ENCODE assay signal across 8 mouse cellular contexts in the genomic region with DNA sequence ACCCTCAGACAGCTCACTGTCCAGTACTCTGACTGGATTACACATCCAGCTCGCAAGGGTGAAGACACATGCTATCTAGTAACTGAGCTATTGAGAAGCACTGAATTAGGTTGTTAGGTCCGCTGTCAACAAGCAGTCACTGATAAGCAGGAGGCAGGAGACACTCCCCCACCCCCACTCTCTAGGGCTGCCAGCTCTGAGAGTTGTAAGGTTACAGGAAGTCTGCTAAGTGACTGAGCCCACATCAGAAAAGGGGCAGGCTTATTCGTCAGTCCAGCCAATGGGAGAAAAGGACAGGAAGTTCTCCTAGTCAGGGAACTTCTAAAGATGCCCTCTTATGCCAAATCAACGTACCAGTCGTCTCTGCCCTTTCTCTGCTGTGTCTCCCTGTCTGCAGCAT.
DNase-seq lines count a peak whose midpoint lies in the region; ATAC-seq and TF ChIP-seq lines count a peak whose summit lies in the region.

No protein-coding gene starts in this region.

- ATAC-seq in forebrain, embryonic 14.5 days = no peak
- ATAC-seq in liver, embryonic 14.5 days (ENCODE audit: insufficient read depth) = peak; percentile 74
- peak; percentile 51; the same call in 1 of the 2 replicates for ATAC-seq in stomach, embryonic 15.5 days (ENCODE audit: insufficient read depth, low FRiP score, low read depth)
- ATAC-seq in hindbrain, embryonic 11.5 days (ENCODE audit: low FRiP score) = no peak

- no peaks in the 10 kb centered on the region for H3K36me3 ChIP-seq in forebrain, embryonic 10.5 days (replicated peaks)
- H3K36me3 ChIP-seq in forebrain, embryonic 14.5 days (ENCODE audit: control insufficient read depth, insufficient read depth, low read length) = no peaks in the 10 kb centered on the region
- no peaks in the 10 kb centered on the region for H3K36me3 ChIP-seq in liver, embryonic 14.5 days (replicated peaks; ENCODE audit: control insufficient read depth, insufficient read depth, low read depth)
- no peaks in the 10 kb centered on the region for H3K36me3 ChIP-seq in stomach, embryonic 15.5 days
- no peaks in the 10 kb centered on the region for H3K36me3 ChIP-seq in hindbrain, embryonic 11.5 days (ENCODE audit: control insufficient read depth, insufficient read depth, low read length)

- no peak for TF ChIP-seq EP300 in liver, embryonic 14.5 days (IDR thresholded peaks at IDR 0.05; ENCODE audit: low read depth)

- DNase-seq in forebrain, embryonic 10.5 days (ENCODE audit: extremely low spot score, low spot score) = no peak
- DNase-seq in forebrain, embryonic 14.5 days (ENCODE audit: low spot score) = no peak
- DNase-seq in c-Kit-positive CD71-negative TER-119-negative erythroid progenitor cells, embryonic 14.5 days (ENCODE audit: low read depth) = peak; percentile 50
- DNase-seq in heart, postnatal 14 days = peak; percentile 55 to 71
- DNase-seq in liver, embryonic 14.5 days (ENCODE audit: low read depth in 3 of 3, low spot score in 3 of 3) = peak; percentile 17 to 30 (median 28)
- no peak for DNase-seq in left cerebral cortex, postnatal 36 days (ENCODE audit: low spot score in 2 of 2)
- DNase-seq in hindbrain, embryonic 11.5 days (ENCODE audit: low spot score) = no peak

- peak overlapping the region; percentile 51; the same call in 1 of the 2 replicates for H3K27ac ChIP-seq in forebrain, embryonic 10.5 days
- no peak overlapping the region for H3K27ac ChIP-seq in forebrain, embryonic 14.5 days (ENCODE audit: low read depth, low read length)
- no peak overlapping the region for H3K27ac ChIP-seq in liver, embryonic 14.5 days
- H3K27ac ChIP-seq in stomach, embryonic 15.5 days = peak overlapping the region; percentile 46
- no peak overlapping the region for H3K27ac ChIP-seq in hindbrain, embryonic 11.5 days (ENCODE audit: low read depth, low read length)

- no peak overlapping the region for H3K9ac ChIP-seq in forebrain, embryonic 14.5 days (ENCODE audit: low read length)
- no peak overlapping the region for H3K9ac ChIP-seq in liver, embryonic 14.5 days (replicated peaks)
- no peak overlapping the region for H3K9ac ChIP-seq in stomach, embryonic 15.5 days
- no peak overlapping the region for H3K9ac ChIP-seq in hindbrain, embryonic 11.5 days (ENCODE audit: low read depth, low read length)

- intact Hi-C loops in heart, postnatal 14 days (cut with DNase I) = no loop called here
- intact Hi-C loops in left cerebral cortex, postnatal 36 days (cut with DNase I) = no loop called here

- no peak for TF ChIP-seq CTCF in liver, embryonic 14.5 days (IDR thresholded peaks at IDR 0.05; ENCODE audit: low read depth)

- no peak overlapping the region for H3K4me2 ChIP-seq in forebrain, embryonic 14.5 days (ENCODE audit: low read length)
- no peak overlapping the region for H3K4me2 ChIP-seq in liver, embryonic 14.5 days (ENCODE audit: low read depth)
- no peak overlapping the region; the same call in 1 of the 2 replicates for H3K4me2 ChIP-seq in stomach, embryonic 15.5 days
- no peak overlapping the region for H3K4me2 ChIP-seq in hindbrain, embryonic 11.5 days (replicated peaks; ENCODE audit: low read depth, low read length)

- no peak overlapping the region for H3K4me3 ChIP-seq in forebrain, embryonic 10.5 days
- H3K4me3 ChIP-seq in forebrain, embryonic 14.5 days (ENCODE audit: low read depth, low read length) = no peak overlapping the region
- no peak overlapping the region for H3K4me3 ChIP-seq in liver, embryonic 14.5 days (ENCODE audit: insufficient read depth in 1 of 2, low read depth in 2 of 2, low read length in 2 of 2)
- H3K4me3 ChIP-seq in stomach, embryonic 15.5 days (replicated peaks) = no peak overlapping the region
- no peak overlapping the region for H3K4me3 ChIP-seq in hindbrain, embryonic 11.5 days (ENCODE audit: low read depth, low read length)

- H3K4me1 ChIP-seq in forebrain, embryonic 10.5 days = peaks cover 78% of the 10 kb centered on the region
- peaks cover 37% of the 10 kb centered on the region for H3K4me1 ChIP-seq in forebrain, embryonic 14.5 days (ENCODE audit: control insufficient read depth, insufficient read depth, low read length)
- peaks cover 3 to 8% of the 10 kb centered on the region in 2 experiments for H3K4me1 ChIP-seq in liver, embryonic 14.5 days (replicated peaks; ENCODE audit: control insufficient read depth in 2 of 2, insufficient read depth in 2 of 2, low read length in 1 of 2)
- H3K4me1 ChIP-seq in stomach, embryonic 15.5 days = peaks cover 21% of the 10 kb centered on the region
- peaks cover 13% of the 10 kb centered on the region for H3K4me1 ChIP-seq in hindbrain, embryonic 11.5 days (replicated peaks; ENCODE audit: control insufficient read depth, insufficient read depth, low read length)

- WGBS in forebrain, embryonic 10.5 days = 54% methylated on average over 5 of the region's 5 CpGs
- WGBS in forebrain, embryonic 14.5 days = 54% methylated on average over 5 of the region's 5 CpGs
- WGBS in liver, embryonic 14.5 days (ENCODE audit: insufficient replicate concordance) = 0% methylated on average over 5 of the region's 5 CpGs
- 16% methylated on average over 5 of the region's 5 CpGs for WGBS in stomach, embryonic 15.5 days
- WGBS in hindbrain, embryonic 11.5 days = 43% methylated on average over 5 of the region's 5 CpGs

- no peaks in the 10 kb centered on the region for H3K27me3 ChIP-seq in forebrain, embryonic 10.5 days (ENCODE audit: poor library complexity, severe bottlenecking)
- no peaks in the 10 kb centered on the region for H3K27me3 ChIP-seq in forebrain, embryonic 14.5 days (replicated peaks; ENCODE audit: control insufficient read depth, insufficient read depth, low read length)
- no peaks in the 10 kb centered on the region for H3K27me3 ChIP-seq in liver, embryonic 14.5 days (ENCODE audit: control insufficient read depth, insufficient read depth, low read length)
- no peaks in the 10 kb centered on the region for H3K27me3 ChIP-seq in stomach, embryonic 15.5 days (replicated peaks)
- H3K27me3 ChIP-seq in hindbrain, embryonic 11.5 days (ENCODE audit: control insufficient read depth, insufficient read depth, low read length) = no peaks in the 10 kb centered on the region

- H3K9me3 ChIP-seq in forebrain, embryonic 10.5 days = no peaks in the 10 kb centered on the region
- H3K9me3 ChIP-seq in forebrain, embryonic 14.5 days (replicated peaks; ENCODE audit: control insufficient read depth, low read length) = no peaks in the 10 kb centered on the region
- H3K9me3 ChIP-seq in liver, embryonic 14.5 days (ENCODE audit: control insufficient read depth, low read length) = no peaks in the 10 kb centered on the region
- no peaks in the 10 kb centered on the region for H3K9me3 ChIP-seq in stomach, embryonic 15.5 days
- no peaks in the 10 kb centered on the region for H3K9me3 ChIP-seq in hindbrain, embryonic 11.5 days (ENCODE audit: control insufficient read depth, low read length)

Comparison
In these comparisons a context has a peak if more than half of its experiments do, and no peak if none do; other contexts are left out.
1. H3K27ac ChIP-seq: peak in forebrain, embryonic 10.5 days (single experiment) and stomach, embryonic 15.5 days (single experiment); none in forebrain, embryonic 14.5 days (single experiment), liver, embryonic 14.5 days (single experiment) and hindbrain, embryonic 11.5 days (single experiment).
2. DNase-seq: peak in c-Kit-positive CD71-negative TER-119-negative erythroid progenitor cells, embryonic 14.5 days (single experiment), heart, postnatal 14 days (2 of 2) and liver, embryonic 14.5 days (3 of 3); none in forebrain, embryonic 10.5 days (single experiment), forebrain, embryonic 14.5 days (single experiment), left cerebral cortex, postnatal 36 days (0 of 2) and hindbrain, embryonic 11.5 days (single experiment).
3. ATAC-seq: peak in liver, embryonic 14.5 days (single experiment) and stomach, embryonic 15.5 days (single experiment); none in forebrain, embryonic 14.5 days (single experiment) and hindbrain, embryonic 11.5 days (single experiment).